Mouse (Mus musculus) kidney, postnatal 0 days (tissue): ENCODE results near the gene Rfx3. TPM values are rescaled to one million over a fixed set of nuclear protein-coding genes. Genes with fewer than 3 reads are reported as not detected.

Experiments
- ATAC-seq: fragments of 200-750 bp; cut with Nextera tagmentation; replicated peaks from 2 replicates; pipeline ENCODE4 v1.8.0; 2017; ENCODE audit warnings: low read depth, moderate number of reproducible peaks, moderate TSS enrichment, moderate library complexity; ENCODE audit not compliant: low FRiP score
- DNase-seq: peaks from one replicate; pipeline ENCODE4 v3.0.0-alpha.2; 2016; ENCODE audit warnings: low spot score
- H3K27ac ChIP-seq: fragments of 300-500 bp; sonication (generic); 2 replicates; pipeline ENCODE4 v1.5.1; 2014; ENCODE audit warnings: mild to moderate bottlenecking
- H3K27me3 ChIP-seq: fragments of 300-500 bp; sonication (generic); 2 replicates; pipeline ENCODE4 v1.6.1; 2014; ENCODE audit warnings: low read length, mixed read lengths; ENCODE audit not compliant: insufficient read depth
- H3K36me3 ChIP-seq: fragments of 300-500 bp; sonication (generic); 2 replicates; pipeline ENCODE4 v1.6.1; 2014; ENCODE audit warnings: low read length, mixed read lengths; ENCODE audit not compliant: insufficient read depth
- H3K4me1 ChIP-seq: fragments of 300-500 bp; sonication (generic); replicated peaks from 2 replicates; pipeline ENCODE4 v1.6.1; 2014; ENCODE audit warnings: antibody characterized with exemption, low read length, mixed read lengths; ENCODE audit not compliant: insufficient read depth
- H3K4me2 ChIP-seq: fragments of 300-500 bp; sonication (generic); 2 replicates; pipeline ENCODE4 v1.6.1; 2014; ENCODE audit warnings: mild to moderate bottlenecking, low read length, moderate library complexity, mixed read lengths
- H3K4me3 ChIP-seq: fragments of 300-500 bp; sonication (generic); replicated peaks from 2 replicates; pipeline ENCODE4 v1.5.1; 2014; ENCODE audit warnings: low read depth, low read length
- H3K9ac ChIP-seq: fragments of 300-500 bp; sonication (generic); 2 replicates; pipeline ENCODE4 v1.6.1; 2014; ENCODE audit warnings: low read depth, low read length
- H3K9me3 ChIP-seq: fragments of 300-500 bp; sonication (generic); replicated peaks from 2 replicates; pipeline ENCODE4 v1.6.1; 2016; ENCODE audit warnings: low read length, inconsistent platforms, mixed read lengths
- CTCF ChIP-seq: IDR thresholded peaks from 2 replicates; pipeline ENCODE4 v1.5.1; 2016; ENCODE audit warnings: antibody characterized with exemption, low read depth, mild to moderate bottlenecking, moderate library complexity
- WGBS: fragments of 180-500 bp; shearing (Covaris S2); extraction: QIAGEN DNeasy Blood & Tissue Kit; methylation state at CpG from one replicate; pipeline ENCODE4 v1.1.7; 2014; 5-methylcytosine and 5-hydroxymethylcytosine counted together
- polyA plus RNA-seq: library from polyadenylated mRNA; unstranded; fragments of >200 nt; fragmentation: Nextera tagmentation; extraction: Ambion mirVana; gene quantifications from 2 replicates; pipeline ENCODE4 v1.2.1, GENCODE M21; 2015

Rfx3 gene
- polyA plus RNA-seq, 1 experiment from 2014 or later = 5.6 TPM

DNA sequence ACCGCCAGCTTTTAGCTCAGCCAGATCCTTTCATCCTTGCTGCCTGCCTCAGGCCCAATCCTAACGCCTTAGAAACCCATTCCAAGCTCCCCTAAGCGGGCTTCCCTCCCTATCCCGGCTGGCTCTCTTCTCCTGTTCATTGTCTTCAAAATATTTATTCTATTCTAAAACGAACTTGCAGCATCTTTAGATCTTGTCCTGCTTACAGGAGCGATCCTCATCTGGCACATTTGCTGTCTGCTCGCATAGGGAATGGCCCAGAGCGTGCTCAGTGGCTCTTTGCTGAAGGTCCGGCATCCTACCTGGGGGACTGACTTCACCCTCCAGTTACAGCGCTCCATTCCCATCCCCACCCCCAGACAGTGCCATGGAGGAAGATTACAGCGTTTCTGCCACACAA lies 292.0 kb downstream of the Rfx3 start:
- Histone ChIP-seq H3K27ac (no peak overlapping the region), H3K4me2 (no peak overlapping the region), H3K36me3 (no peaks in the 10 kb centered on the region), H3K4me3 (no peak overlapping the region), H3K9ac (no peak overlapping the region), H3K27me3 (no peaks in the 10 kb centered on the region), H3K4me1 (no peaks in the 10 kb centered on the region), H3K9me3 (no peaks in the 10 kb centered on the region)
- ATAC-seq (no peak), DNase-seq (no peak)
- 85% methylated on average over 11 of the region's 11 CpGs for WGBS
- TF ChIP-seq CTCF = no peak

DNA sequence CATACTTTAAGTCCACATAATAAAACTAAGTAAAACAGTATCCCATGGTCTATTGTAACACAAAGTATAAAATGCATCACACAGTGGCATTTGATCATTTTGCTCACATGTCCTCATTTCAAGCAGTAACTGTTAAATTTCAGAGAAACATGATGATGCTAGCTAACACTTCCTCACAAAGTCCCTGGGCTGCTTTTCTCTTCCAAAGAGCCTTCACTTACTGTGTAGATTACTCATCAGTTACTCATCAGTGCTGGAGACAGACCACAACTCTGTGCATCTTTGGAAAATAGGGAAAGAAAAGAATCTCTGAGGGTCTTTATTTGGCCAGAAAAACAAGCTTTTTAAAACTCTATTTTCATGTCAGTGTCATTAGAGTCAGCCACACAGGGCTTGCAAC lies 294.7 kb downstream of the Rfx3 start:
- no peak overlapping the region for H3K4me3 ChIP-seq

More for the DNA sequence above, 294.7 kb downstream of the Rfx3 start:
- Histone ChIP-seq H3K36me3 (no peaks in the 10 kb centered on the region), H3K9ac (no peak overlapping the region), H3K4me1 (no peaks in the 10 kb centered on the region), H3K4me2 (no peak overlapping the region), H3K9me3 (no peaks in the 10 kb centered on the region), H3K27ac (no peak overlapping the region), H3K27me3 (no peaks in the 10 kb centered on the region)
- DNase-seq (no peak), ATAC-seq (no peak)
- no peak for TF ChIP-seq CTCF
